Mouse (Mus musculus) layer of hippocampus, adult 11-12 months (tissue): ENCODE results near the gene Mad2l1bp.

Experiments
- DNase-seq: peaks from one replicate; pipeline ENCODE4 v3.0.0; 2022; ENCODE audit warnings: low spot score

Gene Mad2l1bp

DNA sequence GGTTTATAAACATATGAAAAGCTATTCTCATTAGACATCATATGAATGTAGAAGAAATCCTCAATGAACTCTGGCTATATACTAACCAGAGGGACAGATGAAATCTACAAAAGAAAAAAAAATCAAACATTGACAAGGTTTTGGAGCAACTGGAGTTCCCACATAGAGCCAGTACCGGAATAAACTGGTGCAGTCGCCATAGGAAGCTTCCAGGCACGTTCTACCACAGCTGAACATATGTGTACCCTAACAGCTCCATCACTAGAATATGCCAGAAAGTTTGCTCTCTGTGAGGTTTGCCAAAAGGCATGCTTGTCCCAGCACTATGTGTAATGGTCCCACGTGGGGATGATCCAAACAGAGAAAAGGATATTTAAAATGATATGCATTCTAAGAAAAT is 45.1 kb downstream of the Mad2l1bp start:
- DNase-seq, result no peak

DNA sequence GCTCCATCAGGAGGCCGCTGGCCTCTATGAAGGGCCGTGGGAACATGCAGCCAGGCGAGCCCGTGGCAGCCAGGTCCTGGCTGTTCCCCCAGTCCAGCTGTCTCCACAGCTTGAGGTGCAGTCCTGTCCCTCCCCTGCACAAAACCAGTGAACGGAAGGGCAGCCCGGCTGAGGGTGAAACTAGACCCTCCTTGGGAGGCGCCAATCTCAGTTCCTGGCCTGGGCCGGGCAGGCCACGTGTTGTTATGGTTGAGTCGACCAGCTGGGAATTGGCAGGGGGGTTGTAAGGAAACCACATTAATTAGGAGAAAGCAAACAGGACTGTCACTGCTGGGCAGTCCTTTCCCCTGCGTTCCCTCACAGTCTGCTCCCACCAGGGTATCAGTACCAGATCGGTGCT is 48.9 kb downstream of the Mad2l1bp start:
- no peak for DNase-seq

DNA sequence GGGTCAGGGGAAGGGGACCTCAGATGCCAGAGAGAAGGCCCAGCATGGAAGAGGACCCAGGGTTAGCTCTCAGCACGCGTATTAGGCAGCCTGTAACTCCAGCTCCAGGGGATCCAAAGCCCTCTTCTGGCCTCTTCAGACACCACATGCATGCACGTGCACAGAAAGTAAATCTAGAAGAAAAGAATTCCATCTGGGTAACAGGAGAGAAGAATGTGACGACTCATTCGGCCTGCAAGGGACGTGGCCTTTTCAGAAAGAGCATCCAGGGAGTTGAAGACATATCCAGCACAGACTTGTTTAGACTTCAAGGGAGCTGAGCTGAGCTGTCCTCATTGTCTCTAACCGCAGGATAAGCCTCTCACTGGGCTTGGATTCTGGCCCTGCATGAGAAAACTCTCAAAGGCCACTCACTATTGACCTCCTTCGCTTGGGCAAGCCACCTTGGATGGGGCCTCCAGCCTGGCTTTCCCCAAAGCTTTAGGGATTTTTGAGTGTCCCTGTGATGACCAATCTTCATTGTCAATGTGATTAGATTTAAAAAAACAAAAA is 50.7 kb downstream of the Mad2l1bp start:
- no peak for DNase-seq

DNA sequence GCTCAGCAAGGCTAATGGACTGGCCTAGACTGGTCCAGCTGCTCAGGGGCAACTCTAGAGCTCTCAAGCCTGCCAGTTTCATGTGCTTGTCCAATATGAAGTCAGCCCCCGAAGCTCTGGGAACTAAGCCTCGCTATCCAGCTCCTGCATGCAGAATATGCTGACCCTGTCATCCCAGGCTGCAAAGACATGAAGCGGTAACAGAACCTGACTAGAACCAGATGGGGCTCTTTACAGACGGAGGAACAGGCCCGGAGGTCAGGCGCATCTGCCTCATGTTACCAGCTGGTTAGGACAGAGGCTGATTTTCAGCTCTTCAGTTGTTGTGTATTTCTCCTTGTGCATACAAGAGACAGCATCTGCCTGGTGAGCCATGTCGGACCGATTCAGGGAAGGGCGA is 51.4 kb downstream of the Mad2l1bp start:
- DNase-seq, result no peak

DNA sequence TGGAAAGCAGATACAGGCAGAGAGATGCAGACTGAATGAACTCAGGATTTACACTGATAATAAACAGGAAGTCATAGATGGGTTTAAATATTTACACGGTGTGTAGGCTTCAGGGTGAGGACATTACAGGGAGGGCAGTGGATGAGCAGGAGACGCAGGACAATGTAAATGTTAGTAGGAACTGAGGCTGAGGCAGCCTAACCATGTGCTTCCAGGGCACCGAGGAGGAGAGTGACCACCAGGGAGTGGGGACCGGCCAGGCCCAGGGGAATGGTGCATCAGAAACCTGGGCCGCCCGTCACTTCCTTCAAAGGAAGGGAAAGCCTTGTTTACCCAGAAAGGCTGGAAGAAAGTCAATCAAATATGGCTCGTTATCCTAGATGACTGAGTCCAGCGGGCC is 54.8 kb downstream of the Mad2l1bp start:
- no peak for DNase-seq
